Mouse (Mus musculus) left cerebral cortex, postnatal 4 days (tissue): Measurements from ENCODE around the gene Kcnj11. TPM values are rescaled to one million over a fixed set of nuclear protein-coding genes. Genes with fewer than 3 reads are reported as not detected.

Experiments
- DNase-seq: peaks from one replicate; pipeline ENCODE4 v3.0.0-alpha.2; 2022
- intact Hi-C: fragments of 180-260 bp; cut with DNase I; formaldehyde crosslinking; loops from one replicate; pipeline ENCODE4 v1.15.1; 2025
- total RNA-seq, 2 experiments: library from RNA; stranded (reverse); gene quantifications; 2 replicates each; pipeline ENCODE4 v1.2.3; 2021

Kcnj11 gene
- total RNA-seq, 2 experiments from 2014 or later: 11.8 to 12.8 TPM

DNA sequence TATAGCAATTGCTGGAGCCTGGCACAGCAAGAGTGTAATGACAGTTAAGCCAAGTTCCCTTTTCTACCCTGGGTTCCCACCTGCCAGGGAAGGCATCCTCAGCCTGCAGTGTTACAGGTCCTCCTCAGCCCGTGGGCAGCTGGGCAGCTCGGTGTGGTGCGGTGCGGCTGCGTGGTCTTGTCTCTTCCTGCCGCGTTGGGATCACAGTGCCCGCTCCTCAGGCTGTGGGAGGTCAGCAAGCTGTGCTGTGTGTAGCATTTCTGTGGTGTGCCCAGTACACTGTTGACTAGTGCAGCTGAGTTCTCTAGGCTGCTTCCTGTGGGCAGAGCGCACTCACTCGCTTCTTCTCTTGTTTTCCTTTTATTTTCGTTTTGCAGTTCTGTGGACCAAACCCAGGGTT lies 41.7 kb downstream of the Kcnj11 start:
- intact Hi-C loops: no loop called here
- no peak for DNase-seq

DNA sequence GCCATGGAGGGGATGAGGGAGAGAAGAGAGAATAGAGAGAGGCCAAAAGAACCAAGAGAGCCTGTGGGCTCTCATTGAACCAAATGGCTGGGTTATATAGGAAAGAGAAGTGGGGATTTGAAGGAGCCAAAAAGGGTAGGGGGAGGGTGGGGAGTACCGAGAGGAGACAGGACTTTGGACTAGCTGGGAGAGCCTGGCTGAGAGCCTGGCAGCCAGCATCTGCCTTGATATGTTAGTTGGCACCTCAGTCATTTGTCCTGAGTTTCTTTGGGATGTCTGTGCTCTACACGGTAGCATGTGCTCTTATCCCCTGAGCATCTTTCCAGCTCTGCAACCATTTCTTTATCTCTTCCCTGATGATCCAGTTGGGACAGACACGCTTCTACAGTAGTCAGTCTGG lies 47.0 kb downstream of the Kcnj11 start:
- peak; percentile 60 for DNase-seq
- intact Hi-C loops: no loop called here

- peak; percentile 89 for DNase-seq
- intact Hi-C loops: no loop called here
These were observed 48.3 kb downstream of the Kcnj11 start for GRCm38 (mm10) chr7:46052161-46052821.

GRCm38 (mm10) chr7:46049981-46050380 lies 50.6 kb downstream of the Kcnj11 start:
- peak; percentile 77 for DNase-seq
- intact Hi-C loops: no loop called here

DNA sequence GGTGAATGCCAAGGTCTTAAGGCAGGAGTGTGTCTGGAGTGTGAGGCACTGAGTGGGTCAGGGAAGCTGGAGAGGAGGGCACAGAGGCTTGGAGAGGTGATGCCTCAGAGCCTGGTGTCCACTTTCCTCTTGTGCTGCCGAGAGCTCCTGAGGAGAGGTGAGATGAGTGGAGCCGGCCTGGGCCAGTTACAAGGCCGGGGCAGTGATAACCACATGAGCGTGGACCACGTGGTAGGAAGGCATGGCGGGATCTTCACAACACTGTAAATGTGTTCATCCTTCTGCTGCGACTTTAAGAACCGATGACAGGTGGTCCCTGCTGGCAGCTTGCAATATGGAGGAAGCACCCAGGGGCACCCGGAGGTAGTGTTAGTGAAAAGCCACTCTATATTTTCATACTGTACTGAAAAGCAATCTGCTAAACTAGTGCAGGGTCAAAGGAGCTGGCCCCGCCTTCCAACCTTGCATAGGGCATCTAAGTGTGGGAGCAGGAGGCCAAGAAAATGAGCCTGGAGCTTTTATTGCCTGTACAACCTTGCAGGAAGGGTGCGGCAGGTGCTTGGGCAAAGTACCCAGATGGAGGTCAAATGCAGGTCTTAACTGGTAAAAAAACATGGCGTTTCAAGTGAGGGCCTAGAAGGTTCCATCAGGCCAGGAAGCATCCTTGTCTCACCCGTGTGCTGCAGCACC lies 52.5 kb downstream of the Kcnj11 start:
- DNase-seq: no peak
- intact Hi-C loops: no loop called here

GRCm38 (mm10) chr7:46045882-46046281 lies 54.7 kb downstream of the Kcnj11 start:
- intact Hi-C loops: no loop called here
- no peak for DNase-seq

DNA sequence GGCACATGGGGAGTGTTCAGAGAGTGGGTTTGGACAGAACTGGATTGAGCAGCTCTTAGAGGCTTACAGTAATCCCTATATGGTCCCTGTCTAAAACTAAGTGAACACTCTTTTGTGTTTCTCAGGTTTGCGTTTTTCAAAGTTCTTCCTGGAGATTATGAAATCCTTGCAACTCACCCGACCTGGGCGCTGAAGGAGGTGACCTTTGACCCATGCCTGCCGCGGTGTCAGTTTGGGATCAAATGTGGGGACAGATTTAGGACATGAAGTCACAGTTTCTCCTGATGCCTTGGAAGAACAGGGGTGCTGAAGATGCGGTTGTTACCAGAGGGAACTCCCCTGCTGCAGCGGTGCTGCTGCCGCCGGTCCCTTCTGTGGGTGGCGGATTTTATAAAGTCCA lies 56.5 kb downstream of the Kcnj11 start:
- intact Hi-C loops: no loop called here
- no peak for DNase-seq

Other genes starting within 250 kb of the Kcnj11 start
- gene Kdelr1, start 228.0 kb downstream of the Kcnj11 start, total RNA-seq: 100 to 1,000 TPM in 1 of 2 experiments, 10 to 100 TPM in 1; 98.9 to 109 TPM
- gene Grin2d, start 222.4 kb downstream of the Kcnj11 start, total RNA-seq: 10 to 100 TPM; 31.9 to 39.5 TPM
- under 1 TPM in 1 of 2 experiments, not detected in 1; 0.52 TPM for gene Syngr4, start 204.1 kb downstream of the Kcnj11 start, total RNA-seq
- 10 to 100 TPM; 16.8 to 19.7 TPM for gene Tmem143, start 203.8 kb downstream of the Kcnj11 start, total RNA-seq
- gene Emp3, start 179.4 kb downstream of the Kcnj11 start, total RNA-seq: 10 to 100 TPM in 1 of 2 experiments, 1 to 10 TPM in 1; 6.9 to 13.4 TPM
- gene Ccdc114, start 176.7 kb downstream of the Kcnj11 start, total RNA-seq: 1 to 10 TPM; 1.9 to 2.4 TPM
- gene Abcc6, start 70.5 kb downstream of the Kcnj11 start, total RNA-seq: 1 to 10 TPM; 2.1 to 3.0 TPM
- gene Nomo1, start 67.1 kb downstream of the Kcnj11 start, total RNA-seq: 10 to 100 TPM; 83.3 to 92.5 TPM
- gene Abcc8, start 79.3 kb upstream of the Kcnj11 start, total RNA-seq: 10 to 100 TPM; 18.2 to 23.1 TPM
- under 1 TPM; 0.40 to 0.54 TPM for gene Ush1c, start 137.7 kb upstream of the Kcnj11 start, total RNA-seq
- under 1 TPM; 0.08 to 0.26 TPM for gene Otog, start 140.2 kb upstream of the Kcnj11 start, total RNA-seq